Mouse (Mus musculus): ENCODE data around the gene Ffar4.

Ffar4 gene

DNA sequence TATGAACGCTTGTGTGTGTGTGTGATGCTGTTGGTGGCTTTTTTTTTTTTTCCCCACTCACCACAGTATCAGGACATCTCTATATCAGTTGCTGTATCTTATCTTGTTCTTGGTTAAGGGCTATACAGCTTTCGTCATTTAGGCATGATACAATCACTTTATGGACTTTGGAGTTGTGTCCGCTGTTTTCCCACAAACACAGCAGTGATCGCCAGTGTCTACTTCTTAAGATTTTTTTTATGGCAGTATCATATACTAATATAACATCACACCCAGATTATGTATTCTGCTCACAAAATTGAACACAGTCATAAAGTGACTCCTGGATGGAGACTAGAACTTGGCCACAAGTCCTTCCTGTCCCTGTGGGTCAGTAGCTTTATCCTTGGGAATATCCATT lies 11.0 kb downstream of the Ffar4 start:
- ATAC-seq (ENCODE audit: low TSS enrichment): no peak

DNA sequence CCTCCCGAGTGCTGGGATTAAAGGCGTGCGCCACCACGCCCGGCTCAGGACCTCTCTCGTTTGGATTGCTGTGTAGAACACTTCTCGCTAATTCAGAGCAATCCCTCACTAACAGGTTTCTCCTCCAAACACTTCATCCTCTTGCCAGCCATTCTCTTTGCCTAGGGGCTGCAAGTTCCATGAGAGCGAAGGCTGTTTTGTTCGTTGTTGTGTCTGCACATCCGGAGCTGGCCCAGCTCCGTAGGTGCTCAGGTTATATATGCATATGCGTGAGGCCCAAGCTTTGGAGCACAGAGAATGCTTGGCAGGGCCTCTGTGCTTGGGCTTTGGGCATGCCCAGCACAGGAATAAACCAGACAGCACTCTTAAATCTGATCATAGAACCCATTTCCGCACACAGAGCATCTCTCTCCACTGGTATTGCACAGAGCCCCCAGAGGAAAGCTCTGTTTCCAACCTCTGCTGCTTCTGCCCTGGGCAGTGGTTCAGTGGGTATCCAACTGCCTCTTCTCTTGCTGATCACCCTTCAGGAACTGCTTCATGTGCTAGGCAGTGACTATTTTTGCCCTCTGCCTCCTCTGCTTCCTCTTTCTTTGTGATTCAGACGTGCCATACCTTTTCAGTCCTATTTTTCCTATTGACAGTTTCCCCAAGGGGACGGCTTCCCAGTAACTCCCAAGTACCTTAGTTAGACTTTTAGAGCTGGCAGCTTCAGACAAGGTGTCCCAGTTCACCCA lies 12.8 kb downstream of the Ffar4 start:
- ATAC-seq (ENCODE audit: low TSS enrichment): no peak

DNA sequence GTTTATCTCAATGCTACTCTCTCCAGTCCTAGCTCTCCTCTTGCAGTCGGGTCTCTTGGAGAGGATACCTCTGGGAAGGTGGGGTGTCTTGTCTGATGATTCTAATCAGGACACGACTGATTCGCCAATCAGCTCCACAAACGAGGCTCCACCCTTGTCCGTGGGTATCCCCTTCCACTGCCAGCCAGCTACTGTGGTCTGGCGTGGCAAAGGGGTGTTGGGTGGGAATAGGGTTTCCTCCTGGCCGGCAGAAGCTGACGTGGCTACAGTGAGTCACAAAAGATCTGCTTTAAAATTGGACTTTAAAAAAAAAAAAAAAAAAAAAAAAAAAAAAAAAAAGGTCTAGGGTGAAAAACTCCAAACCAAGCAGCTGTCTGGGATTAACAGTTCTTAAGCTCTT lies 14.2 kb downstream of the Ffar4 start:
- ATAC-seq (ENCODE audit: low TSS enrichment): no peak

DNA sequence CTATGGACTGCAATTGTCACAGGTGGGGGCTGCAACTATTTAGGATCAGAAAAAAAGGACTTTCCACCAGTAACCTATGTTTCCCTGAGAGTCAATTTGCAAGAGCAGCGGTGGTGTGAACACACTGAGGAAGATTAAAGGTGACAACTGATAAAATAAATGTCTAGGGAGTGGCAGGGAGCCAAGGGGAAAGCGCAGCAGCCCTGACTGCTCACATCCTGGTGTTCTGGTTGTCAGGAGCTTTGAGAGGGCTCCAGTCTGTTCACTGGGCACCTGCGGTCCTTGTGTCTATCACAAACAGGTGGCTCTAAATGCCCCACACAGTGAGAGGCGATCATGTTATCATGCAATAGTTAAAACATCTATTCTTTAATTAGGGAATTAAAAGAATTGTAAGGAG lies 15.7 kb downstream of the Ffar4 start:
- ATAC-seq (ENCODE audit: low TSS enrichment): no peak

DNA sequence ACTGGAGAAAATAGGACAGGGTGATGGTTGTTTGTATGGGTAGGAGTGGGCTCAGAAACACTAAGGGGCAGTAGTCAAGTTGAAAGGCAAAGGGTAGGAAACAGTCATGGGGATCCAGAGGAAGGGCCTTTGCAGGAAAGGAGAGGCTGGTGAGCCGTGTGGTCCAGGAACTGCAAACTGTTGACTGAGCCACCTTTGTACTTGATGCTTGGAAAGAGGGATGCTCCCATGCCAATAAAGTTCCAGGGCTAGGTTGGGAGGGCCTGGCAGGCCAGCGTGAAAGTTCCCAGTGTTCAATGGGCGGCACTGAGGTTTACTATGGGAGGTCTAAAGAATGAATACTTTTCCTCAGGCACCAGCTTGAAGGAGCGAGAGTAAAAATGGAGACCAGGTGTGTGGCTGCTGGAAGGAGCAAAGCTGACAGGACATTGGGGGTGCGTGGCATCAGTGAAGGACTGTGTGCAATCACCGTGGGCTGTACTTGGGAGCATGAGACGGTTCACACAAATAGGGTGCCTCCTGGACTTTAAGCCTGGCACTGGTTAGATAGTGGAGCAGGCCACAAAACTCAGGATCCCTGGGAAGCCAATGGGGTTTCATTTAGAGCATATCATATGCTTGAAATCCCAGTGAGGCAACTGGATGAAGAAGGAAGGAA lies 18.1 kb downstream of the Ffar4 start:
- ATAC-seq (ENCODE audit: low TSS enrichment): no peak

DNA sequence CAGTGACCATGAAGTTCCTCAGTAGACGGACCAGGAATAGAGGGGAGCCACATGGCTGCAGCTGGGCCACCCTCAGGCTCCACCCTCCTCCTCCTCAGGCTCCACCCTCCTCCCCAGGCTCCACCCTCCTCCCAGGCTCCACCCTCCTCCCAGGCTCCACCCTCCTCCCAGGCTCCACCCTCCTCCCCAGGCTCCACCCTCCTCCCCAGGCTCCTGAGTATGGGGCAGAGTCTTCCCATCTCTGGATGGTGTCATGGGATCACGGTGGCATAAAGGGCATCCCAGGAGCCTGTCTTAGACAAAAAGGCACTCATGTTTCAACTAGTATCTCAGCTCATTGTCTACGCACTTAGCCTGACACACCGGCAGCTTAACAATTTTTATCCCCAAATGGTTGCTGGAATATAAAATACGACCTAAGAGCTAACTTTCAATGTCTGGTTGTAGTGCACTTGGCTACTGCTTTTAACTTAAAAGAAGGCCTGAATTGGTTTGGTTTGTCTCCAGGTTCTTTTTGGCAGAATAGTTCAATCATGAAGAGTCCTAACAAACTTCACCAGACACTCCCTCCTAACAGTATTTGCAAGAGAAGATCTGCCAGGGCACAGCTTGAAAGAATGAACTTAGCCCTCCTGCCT lies 23.4 kb downstream of the Ffar4 start:
- ATAC-seq (ENCODE audit: low TSS enrichment): no peak

DNA sequence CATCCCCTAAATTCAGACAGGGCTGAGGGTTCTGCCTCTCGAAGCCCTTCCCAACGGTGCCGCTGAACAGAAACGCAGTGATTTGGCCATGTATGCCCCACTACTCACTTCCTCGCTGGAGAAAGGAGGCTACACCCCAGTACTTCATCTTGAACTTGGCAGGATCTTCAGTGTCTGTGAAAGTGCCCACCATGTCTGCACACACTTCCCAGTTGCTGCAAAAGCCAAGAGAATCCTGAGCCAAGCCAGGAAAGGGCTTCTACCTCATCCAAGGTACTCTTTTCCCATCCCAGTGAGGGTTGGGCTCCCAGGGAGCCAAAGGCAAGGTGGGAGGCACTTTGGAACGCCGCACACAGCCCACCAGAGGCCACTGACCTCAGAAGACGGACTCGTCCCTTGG lies 27.1 kb downstream of the Ffar4 start:
- peak; percentile 40; the same call in 1 of the 2 replicates for ATAC-seq (ENCODE audit: low TSS enrichment)

DNA sequence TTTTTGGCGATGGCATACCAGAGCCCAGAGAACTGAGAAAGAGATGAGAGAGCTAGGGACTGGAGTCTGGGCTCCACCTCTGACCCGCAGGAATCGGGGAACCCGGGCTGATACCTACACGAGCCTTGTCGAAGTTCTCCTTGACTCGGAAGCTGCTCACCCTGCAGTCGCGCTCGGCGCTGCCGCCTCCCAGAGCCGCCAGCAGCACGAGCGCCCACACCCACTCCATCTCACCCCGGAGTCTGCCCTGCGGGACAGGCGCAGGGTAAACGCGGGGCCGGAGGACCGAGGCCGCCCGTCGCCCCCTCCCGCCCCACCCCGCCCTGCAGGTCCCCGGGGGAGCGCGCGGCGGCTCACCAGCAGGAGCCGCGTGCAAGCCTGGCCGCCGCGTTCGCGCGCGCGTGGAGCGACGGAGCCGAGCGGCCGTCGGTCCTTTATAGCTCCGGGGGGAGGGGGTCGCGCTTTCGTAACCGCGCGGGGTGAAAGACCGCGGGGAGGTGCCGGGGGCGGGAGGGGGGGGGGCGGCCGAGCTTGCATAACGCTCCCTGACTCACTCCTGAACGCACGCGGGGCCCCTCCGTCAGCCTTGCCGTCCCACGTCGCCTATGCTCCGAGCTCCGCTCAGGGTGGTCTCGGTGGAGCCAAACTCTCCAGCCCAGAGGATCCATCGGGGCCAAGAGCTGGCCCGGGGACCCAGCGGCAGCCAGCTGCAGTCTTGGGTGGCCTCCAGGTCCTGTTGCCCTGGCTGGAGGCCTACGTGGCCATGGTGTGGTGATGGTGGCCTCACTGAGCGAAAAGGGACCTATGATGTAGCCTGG lies 27.7 kb downstream of the Ffar4 start:
- ATAC-seq (ENCODE audit: low TSS enrichment): peak; percentile 80

DNA sequence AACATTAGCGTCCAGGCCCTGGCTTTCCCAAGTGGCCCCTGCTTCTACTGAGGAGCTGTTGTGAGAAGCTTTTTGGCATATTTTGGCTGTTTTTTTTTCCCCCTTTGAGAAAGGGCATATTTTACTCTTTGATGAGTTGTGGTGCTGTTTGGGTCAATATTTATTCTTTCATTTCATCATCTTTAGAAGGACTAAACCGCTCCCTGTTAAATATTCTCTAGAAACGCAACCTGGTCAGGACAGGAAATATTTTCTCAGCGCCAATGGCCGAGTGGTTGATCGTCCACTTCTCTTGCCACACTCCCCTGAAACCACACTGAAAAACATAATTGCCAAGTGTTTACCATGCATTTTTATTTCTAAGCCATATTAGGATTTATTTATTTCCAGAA lies 28.3 kb downstream of the Ffar4 start, which contains the start of gene Rbp4:
Gene Rbp4 (minus strand): TSS at position 63 of the 392 bp plus-strand sequence.
- no peak for ATAC-seq (ENCODE audit: low TSS enrichment)

DNA sequence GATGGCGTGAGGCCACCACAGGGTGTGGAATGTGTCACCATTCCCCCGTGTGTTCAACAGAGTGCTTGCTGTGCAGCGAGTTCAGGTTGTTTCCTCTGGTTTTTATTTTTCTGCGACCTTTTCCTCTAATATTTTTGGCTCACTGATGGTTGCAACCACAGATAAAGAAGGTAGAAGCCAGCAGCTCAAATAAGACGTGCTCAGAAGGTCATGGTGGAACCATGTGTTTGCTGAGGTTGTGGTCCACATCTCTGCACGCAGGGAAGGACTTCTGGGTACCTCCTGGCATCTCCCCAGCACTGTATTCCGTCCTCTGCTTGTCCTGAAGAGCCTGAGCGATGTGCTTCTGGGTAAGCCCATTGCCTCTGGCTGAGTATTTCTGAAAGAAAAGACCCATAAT lies 29.8 kb downstream of the Ffar4 start:
- no peak for ATAC-seq (ENCODE audit: low TSS enrichment)

DNA sequence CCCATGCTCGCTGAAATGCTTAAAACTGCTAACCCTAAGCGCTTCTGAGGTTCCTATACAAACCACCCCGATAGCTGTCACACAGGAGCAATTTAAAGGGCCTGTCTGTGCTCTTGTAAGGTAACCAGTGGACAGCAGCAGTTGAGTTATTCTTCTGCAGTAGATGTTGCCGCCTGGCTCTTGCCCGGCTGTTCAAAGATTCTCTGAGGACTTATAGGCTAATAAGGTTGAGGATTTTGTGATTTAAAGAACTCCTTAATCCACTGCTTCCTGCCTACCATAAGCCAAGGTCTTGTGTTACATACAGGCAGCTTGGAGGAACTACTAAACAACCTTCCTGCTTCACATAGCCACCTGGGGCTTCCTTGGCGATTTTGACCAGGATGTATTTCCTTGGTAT lies 35.6 kb downstream of the Ffar4 start, which contains the start of gene Pde6c:
Gene Pde6c (plus strand): TSS at position 301 of the 400 bp plus-strand sequence.
- no peak for ATAC-seq (ENCODE audit: low TSS enrichment)

DNA sequence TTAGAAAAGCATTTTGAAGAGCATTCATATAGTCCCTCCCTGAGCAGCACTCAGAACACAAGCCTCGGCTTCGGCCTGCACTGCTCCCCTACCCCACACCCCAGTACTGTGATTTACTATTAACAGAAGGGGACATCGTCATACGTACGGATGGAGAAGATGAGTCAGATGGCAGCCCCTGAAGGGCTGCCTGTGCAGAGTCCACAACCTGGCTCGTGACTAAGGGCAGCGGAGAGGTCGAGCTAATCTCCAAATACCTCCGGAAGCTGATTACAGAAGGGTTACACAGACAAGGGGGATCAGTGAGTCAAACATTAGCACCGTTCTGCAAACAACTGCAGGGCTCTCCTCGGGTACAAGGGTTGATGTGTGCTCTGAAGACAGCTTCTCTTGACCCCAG lies 37.1 kb downstream of the Ffar4 start:
- no peak for ATAC-seq (ENCODE audit: low TSS enrichment)

DNA sequence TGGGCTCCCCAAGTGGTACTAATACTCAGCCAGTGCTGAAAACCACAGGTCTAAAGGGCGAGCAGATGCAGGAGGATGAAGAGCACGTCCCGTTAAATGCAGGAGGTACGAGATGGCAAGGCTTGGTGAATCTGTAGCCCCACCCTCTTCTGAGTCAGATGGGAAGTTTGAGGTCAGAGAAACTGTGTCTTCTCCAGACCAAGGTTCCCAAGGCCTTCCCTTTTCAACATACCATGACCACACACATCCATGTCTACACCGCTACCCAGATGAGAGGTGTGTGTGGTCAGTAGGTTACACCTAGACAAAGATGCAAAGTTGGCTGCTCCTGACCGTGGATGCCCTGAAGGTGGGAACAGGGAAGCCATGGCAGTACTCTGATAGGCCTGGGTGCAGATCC lies 37.9 kb downstream of the Ffar4 start:
- ATAC-seq (ENCODE audit: low TSS enrichment): no peak

DNA sequence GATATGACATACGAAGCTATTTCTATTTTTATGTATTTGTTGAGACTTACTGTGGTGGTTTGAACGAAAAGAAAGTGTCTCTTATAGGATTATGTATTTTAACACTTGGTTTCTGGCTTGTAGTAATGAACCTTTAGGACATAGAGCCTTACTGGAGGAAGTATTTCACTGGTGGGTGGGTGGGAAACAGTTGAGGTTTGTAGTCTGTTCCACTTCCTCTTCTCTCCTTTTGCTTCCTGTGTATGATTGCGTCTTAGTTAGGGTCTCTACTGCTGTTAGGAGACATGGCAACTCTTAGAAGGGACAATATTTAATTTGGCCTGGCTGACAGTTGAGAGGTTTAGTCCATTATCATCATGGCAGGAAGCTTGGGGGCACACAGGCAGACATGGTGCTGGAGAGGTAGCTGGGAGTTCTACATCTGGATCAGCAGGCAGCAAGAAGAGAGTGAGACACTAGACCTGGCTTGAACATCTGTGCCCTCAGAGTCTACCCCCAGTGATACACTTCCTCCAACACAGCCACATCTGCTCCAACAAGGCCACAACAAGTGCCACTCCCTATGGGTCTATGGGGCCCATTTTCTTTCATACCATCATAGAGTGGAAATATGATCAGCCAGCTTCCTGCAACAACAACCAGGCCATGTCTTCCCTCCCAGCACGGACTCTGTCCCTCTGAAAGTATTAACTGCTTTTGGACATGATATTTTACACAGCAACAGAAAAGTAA lies 46.8 kb downstream of the Ffar4 start:
- ATAC-seq (ENCODE audit: low TSS enrichment): no peak

DNA sequence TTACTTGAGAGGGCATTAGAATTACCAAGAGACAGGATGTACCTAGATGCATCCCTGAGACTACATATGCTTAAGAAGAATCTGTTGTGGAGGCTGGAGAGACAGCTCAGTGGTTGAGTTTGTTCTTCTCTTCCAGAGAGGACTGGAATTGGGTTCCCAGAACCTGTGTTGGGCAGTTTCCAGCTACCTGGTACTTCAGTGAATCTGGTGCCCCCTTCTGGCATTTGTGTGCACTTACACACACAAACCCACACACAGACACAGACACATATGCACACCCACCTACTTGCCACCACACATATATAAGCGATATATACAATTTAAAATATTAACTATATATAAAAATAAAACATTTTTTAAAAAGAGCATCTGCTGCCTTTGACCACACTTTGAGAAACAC lies 59.4 kb downstream of the Ffar4 start:
- no peak for ATAC-seq (ENCODE audit: low TSS enrichment)

DNA sequence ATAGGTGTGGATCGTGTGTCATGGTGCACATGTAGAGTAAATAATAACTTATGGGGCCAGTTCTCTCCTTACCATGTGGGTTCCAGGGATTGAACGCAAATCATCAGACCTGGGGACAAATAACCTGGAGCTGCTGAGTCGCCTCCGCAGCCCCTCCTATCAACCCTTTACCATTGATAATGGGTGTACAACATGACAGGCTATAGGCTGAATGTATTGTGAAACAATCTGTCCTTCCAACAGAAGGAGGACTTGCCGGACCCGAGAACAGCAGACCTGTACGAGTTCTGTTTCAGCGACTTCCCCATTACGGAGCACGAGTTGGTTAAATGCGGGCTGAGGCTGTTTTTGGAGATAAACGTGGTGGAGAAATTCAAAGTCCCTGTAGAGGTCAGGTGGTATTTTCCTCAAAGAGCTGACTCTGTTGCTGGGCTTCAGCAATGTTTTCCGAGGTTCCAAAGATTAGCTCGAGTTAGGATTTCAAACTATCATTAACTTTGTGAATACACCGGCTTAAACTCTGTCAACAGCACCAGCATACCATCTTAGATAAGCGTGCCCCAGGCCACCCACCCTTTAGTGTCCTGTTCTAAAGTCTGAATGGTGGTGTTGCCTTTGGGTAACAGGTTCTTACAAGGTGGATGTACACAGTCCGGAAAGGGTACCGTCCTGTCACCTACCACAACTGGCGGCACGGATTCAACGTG lies 64.9 kb downstream of the Ffar4 start:
- no peak for ATAC-seq (ENCODE audit: low TSS enrichment)

Measured in frontal cortex, adult (tissue).